Mouse (Mus musculus): ENCODE measurements around the gene Sec14l1. TPM values are rescaled to one million over a fixed set of nuclear protein-coding genes. Genes with fewer than 3 reads are reported as not detected.

Gene Sec14l1
- polyA plus RNA-seq, 1 experiment from 2014 or later = 41.1 TPM

GRCm38 (mm10) chr11:117175472-117175871 lies 60.5 kb downstream of the Sec14l1 start:
- no peak for ATAC-seq (ENCODE audit: insufficient number of reproducible peaks, insufficient read depth, low FRiP score, low read depth)
- H3K9me3 ChIP-seq (ENCODE audit: control insufficient read depth, low read depth, low read length) = no peaks in the 10 kb centered on the region
- peak overlapping the region; percentile 46; the same call in 1 of the 2 replicates for H3K4me2 ChIP-seq (replicated peaks; ENCODE audit: low read depth, low read length)
- H3K27ac ChIP-seq (ENCODE audit: low read length) = no peak overlapping the region
- no peak overlapping the region for H3K9ac ChIP-seq (replicated peaks; ENCODE audit: low read depth, low read length)
- peaks cover 20% of the 10 kb centered on the region for H3K4me1 ChIP-seq (ENCODE audit: control insufficient read depth, insufficient read depth, low read length)
- no peaks in the 10 kb centered on the region for H3K27me3 ChIP-seq (ENCODE audit: control insufficient read depth, insufficient read depth, low read length)
- no peak overlapping the region; the same call in 1 of the 2 replicates for H3K4me3 ChIP-seq (ENCODE audit: low read depth, low read length)
- no peaks in the 10 kb centered on the region for H3K36me3 ChIP-seq (ENCODE audit: control insufficient read depth, insufficient read depth, low read length)
- 66% methylated on average over 12 of the region's 12 CpGs for WGBS

DNA sequence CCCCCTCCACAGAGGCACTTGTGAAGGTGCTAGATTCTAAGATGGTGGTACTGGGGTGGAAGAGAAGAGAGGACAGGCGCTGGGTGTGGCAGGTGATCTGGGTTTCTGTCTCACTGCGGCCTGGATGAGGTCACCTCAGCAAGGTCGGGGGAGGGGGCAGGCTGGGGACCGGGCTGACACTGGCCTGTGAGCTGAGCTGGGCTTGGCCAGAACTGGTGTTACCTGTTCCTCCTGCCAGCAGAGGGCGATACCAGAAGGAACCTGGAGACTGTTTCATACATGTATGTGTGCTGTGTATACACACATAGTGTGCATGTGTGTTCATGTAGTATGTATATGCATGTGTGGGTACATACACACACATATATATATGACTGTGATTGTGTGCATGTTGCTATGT lies 61.3 kb downstream of the Sec14l1 start:
- WGBS = 39% methylated on average over 5 of the region's 5 CpGs

GRCm38 (mm10) chr11:117176900-117177299 lies 61.9 kb downstream of the Sec14l1 start:
- Histone ChIP-seq H3K27ac (ENCODE audit: low read length) (no peak overlapping the region), H3K36me3 (ENCODE audit: control insufficient read depth, insufficient read depth, low read length) (no peaks in the 10 kb centered on the region), H3K4me3 (ENCODE audit: low read depth, low read length) (no peak overlapping the region), H3K9me3 (ENCODE audit: control insufficient read depth, low read depth, low read length) (peaks cover 7% of the 10 kb centered on the region; the same call in 1 of the 2 replicates), H3K4me1 (ENCODE audit: control insufficient read depth, insufficient read depth, low read length) (peaks cover 20% of the 10 kb centered on the region), H3K9ac (replicated peaks; ENCODE audit: low read depth, low read length) (no peak overlapping the region), H3K4me2 (replicated peaks; ENCODE audit: low read depth, low read length) (no peak overlapping the region), H3K27me3 (ENCODE audit: control insufficient read depth, insufficient read depth, low read length) (no peaks in the 10 kb centered on the region)
- ATAC-seq (ENCODE audit: insufficient number of reproducible peaks, insufficient read depth, low FRiP score, low read depth) = no peak
- 65% methylated on average over 5 of the region's 5 CpGs for WGBS

More for the DNA sequence above, 61.3 kb downstream of the Sec14l1 start:
- Histone ChIP-seq H3K36me3 (ENCODE audit: control insufficient read depth, insufficient read depth, low read length) (no peaks in the 10 kb centered on the region), H3K4me1 (ENCODE audit: control insufficient read depth, insufficient read depth, low read length) (peaks cover 20% of the 10 kb centered on the region), H3K9me3 (ENCODE audit: control insufficient read depth, low read depth, low read length) (peaks cover 1% of the 10 kb centered on the region; the same call in 1 of the 2 replicates), H3K4me3 (ENCODE audit: low read depth, low read length) (no peak overlapping the region), H3K9ac (replicated peaks; ENCODE audit: low read depth, low read length) (no peak overlapping the region), H3K27ac (ENCODE audit: low read length) (no peak overlapping the region), H3K4me2 (replicated peaks; ENCODE audit: low read depth, low read length) (no peak overlapping the region), H3K27me3 (ENCODE audit: control insufficient read depth, insufficient read depth, low read length) (no peaks in the 10 kb centered on the region)
- ATAC-seq (ENCODE audit: insufficient number of reproducible peaks, insufficient read depth, low FRiP score, low read depth) = no peak

- H3K27ac ChIP-seq (ENCODE audit: low read length) = no peak overlapping the region
- H3K36me3 ChIP-seq (ENCODE audit: control insufficient read depth, insufficient read depth, low read length) = no peaks in the 10 kb centered on the region
- H3K27me3 ChIP-seq (ENCODE audit: control insufficient read depth, insufficient read depth, low read length) = no peaks in the 10 kb centered on the region
- WGBS = 61% methylated on average over 8 of the region's 11 CpGs
- no peak overlapping the region for H3K9ac ChIP-seq (replicated peaks; ENCODE audit: low read depth, low read length)
- peaks cover 20% of the 10 kb centered on the region for H3K4me1 ChIP-seq (ENCODE audit: control insufficient read depth, insufficient read depth, low read length)
- H3K4me2 ChIP-seq (replicated peaks; ENCODE audit: low read depth, low read length) = no peak overlapping the region
- no peak overlapping the region for H3K4me3 ChIP-seq (ENCODE audit: low read depth, low read length)
- no peak for ATAC-seq (ENCODE audit: insufficient number of reproducible peaks, insufficient read depth, low FRiP score, low read depth)
- H3K9me3 ChIP-seq (ENCODE audit: control insufficient read depth, low read depth, low read length) = peaks cover 12% of the 10 kb centered on the region; the same call in 1 of the 2 replicates
These were observed 62.5 kb downstream of the Sec14l1 start for GRCm38 (mm10) chr11:117177303-117177979.

GRCm38 (mm10) chr11:117179902-117180301 lies 64.9 kb downstream of the Sec14l1 start:
- WGBS = 84% methylated on average over 5 of the region's 5 CpGs
- Histone ChIP-seq H3K36me3 (ENCODE audit: control insufficient read depth, insufficient read depth, low read length) (no peaks in the 10 kb centered on the region), H3K4me1 (ENCODE audit: control insufficient read depth, insufficient read depth, low read length) (peaks cover 16% of the 10 kb centered on the region), H3K9me3 (ENCODE audit: control insufficient read depth, low read depth, low read length) (peaks cover 13% of the 10 kb centered on the region; the same call in 1 of the 2 replicates), H3K4me2 (replicated peaks; ENCODE audit: low read depth, low read length) (no peak overlapping the region), H3K27me3 (ENCODE audit: control insufficient read depth, insufficient read depth, low read length) (no peaks in the 10 kb centered on the region), H3K9ac (replicated peaks; ENCODE audit: low read depth, low read length) (no peak overlapping the region), H3K27ac (ENCODE audit: low read length) (no peak overlapping the region), H3K4me3 (ENCODE audit: low read depth, low read length) (no peak overlapping the region)
- ATAC-seq (ENCODE audit: insufficient number of reproducible peaks, insufficient read depth, low FRiP score, low read depth) = no peak

- no peaks in the 10 kb centered on the region for H3K27me3 ChIP-seq (ENCODE audit: control insufficient read depth, insufficient read depth, low read length)
- peaks cover 13% of the 10 kb centered on the region; the same call in 1 of the 2 replicates for H3K9me3 ChIP-seq (ENCODE audit: control insufficient read depth, low read depth, low read length)
- peaks cover 8% of the 10 kb centered on the region for H3K4me1 ChIP-seq (ENCODE audit: control insufficient read depth, insufficient read depth, low read length)
- no peaks in the 10 kb centered on the region for H3K36me3 ChIP-seq (ENCODE audit: control insufficient read depth, insufficient read depth, low read length)
- no peak overlapping the region for H3K4me2 ChIP-seq (replicated peaks; ENCODE audit: low read depth, low read length)
- no peak overlapping the region for H3K4me3 ChIP-seq (ENCODE audit: low read depth, low read length)
- H3K27ac ChIP-seq (ENCODE audit: low read length) = no peak overlapping the region
- no peak for ATAC-seq (ENCODE audit: insufficient number of reproducible peaks, insufficient read depth, low FRiP score, low read depth)
- WGBS = 82% methylated on average over 3 of the region's 3 CpGs
- H3K9ac ChIP-seq (replicated peaks; ENCODE audit: low read depth, low read length) = no peak overlapping the region
These were observed 67.8 kb downstream of the Sec14l1 start for GRCm38 (mm10) chr11:117182808-117183207.

DNA sequence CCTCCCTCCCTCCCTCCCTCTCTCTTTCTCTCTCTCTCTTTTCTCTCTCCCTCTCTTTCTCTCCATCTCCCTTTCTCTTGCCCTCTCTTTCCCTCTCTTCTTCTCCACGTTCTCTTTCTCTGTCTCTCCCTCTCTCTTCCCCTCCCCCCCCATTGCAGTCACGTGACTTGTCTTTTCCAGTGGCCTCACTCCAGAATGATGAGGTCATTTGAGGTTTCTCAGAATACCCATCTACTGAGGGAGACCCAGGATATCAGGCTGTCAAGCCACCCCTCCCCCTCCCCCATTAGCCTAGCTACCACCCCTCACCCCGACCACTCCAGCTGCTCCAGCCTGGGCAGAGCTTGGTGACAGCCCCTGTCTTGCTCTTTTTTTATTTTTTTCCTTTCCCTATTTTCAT lies 68.3 kb downstream of the Sec14l1 start:
- no peak overlapping the region for H3K27ac ChIP-seq (ENCODE audit: low read length)
- H3K9me3 ChIP-seq (ENCODE audit: control insufficient read depth, low read depth, low read length) = peaks cover 13% of the 10 kb centered on the region; the same call in 1 of the 2 replicates
- H3K4me2 ChIP-seq (replicated peaks; ENCODE audit: low read depth, low read length) = no peak overlapping the region
- no peaks in the 10 kb centered on the region for H3K36me3 ChIP-seq (ENCODE audit: control insufficient read depth, insufficient read depth, low read length)
- H3K4me3 ChIP-seq (ENCODE audit: low read depth, low read length) = no peak overlapping the region
- 74% methylated on average over 3 of the region's 3 CpGs for WGBS
- no peak overlapping the region for H3K9ac ChIP-seq (replicated peaks; ENCODE audit: low read depth, low read length)
- no peak for ATAC-seq (ENCODE audit: insufficient number of reproducible peaks, insufficient read depth, low FRiP score, low read depth)
- H3K27me3 ChIP-seq (ENCODE audit: control insufficient read depth, insufficient read depth, low read length) = no peaks in the 10 kb centered on the region
- peaks cover 8% of the 10 kb centered on the region for H3K4me1 ChIP-seq (ENCODE audit: control insufficient read depth, insufficient read depth, low read length)

DNA sequence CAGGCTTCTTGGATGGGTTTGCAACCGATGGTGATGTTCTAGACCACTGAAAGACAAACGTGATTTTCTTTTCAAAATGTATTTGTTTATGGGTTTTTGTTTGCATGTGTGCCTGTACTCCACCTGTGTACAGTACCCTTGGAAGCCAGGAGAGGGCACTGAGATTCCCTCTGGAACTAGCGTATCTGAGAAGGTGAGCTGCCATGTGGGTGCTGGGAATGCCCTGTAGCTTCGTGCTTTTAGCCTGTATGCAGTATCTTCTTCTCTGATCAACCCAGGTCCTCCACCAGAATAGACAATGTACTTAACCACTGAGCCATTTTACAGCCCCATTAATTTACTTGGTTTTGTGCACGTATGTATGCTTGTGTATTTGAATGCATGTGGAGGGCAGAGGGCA lies 68.9 kb downstream of the Sec14l1 start:
- peaks cover 8% of the 10 kb centered on the region for H3K4me1 ChIP-seq (ENCODE audit: control insufficient read depth, insufficient read depth, low read length)
- ATAC-seq (ENCODE audit: insufficient number of reproducible peaks, insufficient read depth, low FRiP score, low read depth) = no peak
- H3K4me2 ChIP-seq (replicated peaks; ENCODE audit: low read depth, low read length) = no peak overlapping the region
- H3K9me3 ChIP-seq (ENCODE audit: control insufficient read depth, low read depth, low read length) = peaks cover 13% of the 10 kb centered on the region; the same call in 1 of the 2 replicates
- no peak overlapping the region for H3K9ac ChIP-seq (replicated peaks; ENCODE audit: low read depth, low read length)
- no peak overlapping the region for H3K4me3 ChIP-seq (ENCODE audit: low read depth, low read length)
- no peaks in the 10 kb centered on the region for H3K27me3 ChIP-seq (ENCODE audit: control insufficient read depth, insufficient read depth, low read length)
- no peak overlapping the region for H3K27ac ChIP-seq (ENCODE audit: low read length)
- WGBS = 76% methylated on average over 5 of the region's 5 CpGs
- H3K36me3 ChIP-seq (ENCODE audit: control insufficient read depth, insufficient read depth, low read length) = no peaks in the 10 kb centered on the region

All from stomach, embryonic 14.5 days (tissue).